Mouse (Mus musculus): ENCODE results near the gene D17Wsu92e. TPM values are rescaled to one million over a fixed set of nuclear protein-coding genes. Genes with fewer than 3 reads are reported as not detected.
A peak's percentile ranks its signal among the peaks of the same experiment; 100 is the strongest.

D17Wsu92e gene
- total RNA-seq, 2 experiments from 2014 or later = 76.6 to 90.1 TPM

DNA sequence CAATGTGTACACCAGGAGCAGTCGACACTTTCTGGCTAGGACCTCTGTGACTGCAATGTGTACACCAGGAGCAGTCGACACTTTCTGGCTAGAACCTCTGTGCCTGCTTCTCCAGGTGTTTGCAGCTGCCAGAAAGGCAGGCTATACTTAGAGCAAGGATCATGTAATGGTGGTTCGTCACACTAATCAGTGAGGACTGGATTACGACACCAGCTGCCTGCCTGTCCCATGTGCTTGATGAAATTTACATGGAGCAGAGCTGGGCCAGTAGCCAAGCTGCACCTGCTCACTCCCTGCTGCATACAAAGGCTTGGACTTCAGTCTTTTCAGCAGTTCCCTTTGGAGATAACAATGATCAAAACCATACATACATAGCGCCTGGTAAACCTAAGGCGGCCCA is 23.7 kb downstream of the D17Wsu92e start:
- ATAC-seq (replicated peaks; ENCODE audit: low FRiP score, low TSS enrichment, poor library complexity, severe bottlenecking) = peak; percentile 46

DNA sequence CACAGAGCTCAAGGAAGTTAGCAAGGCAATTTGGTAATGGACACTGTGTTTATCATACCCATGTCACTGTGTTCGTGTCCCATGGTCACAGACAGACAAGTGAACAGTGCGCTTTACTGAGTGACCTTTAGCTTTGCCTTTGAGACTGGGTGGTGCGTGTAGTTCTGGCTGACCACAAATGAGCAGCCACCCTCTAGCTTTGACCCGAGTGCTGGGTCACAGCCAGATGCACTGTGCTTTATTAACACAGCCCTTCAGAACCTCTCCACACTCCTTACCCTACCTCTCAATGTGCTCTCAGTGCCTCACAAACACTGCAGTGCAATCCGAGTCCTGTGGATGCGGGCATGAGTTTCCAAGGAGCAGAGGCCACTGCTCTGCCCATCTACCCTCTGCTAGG is 27.3 kb downstream of the D17Wsu92e start:
- ATAC-seq (replicated peaks; ENCODE audit: low FRiP score, low TSS enrichment, poor library complexity, severe bottlenecking) = no peak

DNA sequence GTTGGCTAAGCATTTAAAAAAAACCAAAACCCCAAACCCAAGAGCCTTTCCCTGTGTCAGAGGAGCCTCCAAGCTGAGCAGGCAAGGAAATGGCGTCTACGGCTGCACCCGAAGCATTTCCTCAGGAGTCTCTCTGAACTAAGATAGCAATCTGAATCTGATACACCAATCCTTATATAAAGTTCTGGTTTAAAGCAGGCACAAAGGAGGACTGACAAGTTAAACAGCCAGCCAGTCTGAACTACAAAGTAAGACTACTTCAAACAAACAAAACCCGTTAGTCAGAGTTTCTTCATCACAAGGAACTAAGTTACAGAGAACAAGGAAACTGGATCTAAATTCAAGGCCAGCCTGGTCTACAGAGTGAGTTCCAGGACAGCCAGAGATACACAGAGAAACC is 27.9 kb downstream of the D17Wsu92e start:
- no peak for ATAC-seq (replicated peaks; ENCODE audit: low FRiP score, low TSS enrichment, poor library complexity, severe bottlenecking)

GRCm38 (mm10) chr17:27791556-27791955 is 28.9 kb downstream of the D17Wsu92e start:
- no peak for ATAC-seq (replicated peaks; ENCODE audit: low FRiP score, low TSS enrichment, poor library complexity, severe bottlenecking)

- no peak for ATAC-seq (replicated peaks; ENCODE audit: low FRiP score, low TSS enrichment, poor library complexity, severe bottlenecking)
Observed at GRCm38 (mm10) chr17:27790976-27791375, 29.5 kb downstream of the D17Wsu92e start.

- no peak for ATAC-seq (replicated peaks; ENCODE audit: low FRiP score, low TSS enrichment, poor library complexity, severe bottlenecking)
Observed at GRCm38 (mm10) chr17:27790015-27790414, 30.4 kb downstream of the D17Wsu92e start.

DNA sequence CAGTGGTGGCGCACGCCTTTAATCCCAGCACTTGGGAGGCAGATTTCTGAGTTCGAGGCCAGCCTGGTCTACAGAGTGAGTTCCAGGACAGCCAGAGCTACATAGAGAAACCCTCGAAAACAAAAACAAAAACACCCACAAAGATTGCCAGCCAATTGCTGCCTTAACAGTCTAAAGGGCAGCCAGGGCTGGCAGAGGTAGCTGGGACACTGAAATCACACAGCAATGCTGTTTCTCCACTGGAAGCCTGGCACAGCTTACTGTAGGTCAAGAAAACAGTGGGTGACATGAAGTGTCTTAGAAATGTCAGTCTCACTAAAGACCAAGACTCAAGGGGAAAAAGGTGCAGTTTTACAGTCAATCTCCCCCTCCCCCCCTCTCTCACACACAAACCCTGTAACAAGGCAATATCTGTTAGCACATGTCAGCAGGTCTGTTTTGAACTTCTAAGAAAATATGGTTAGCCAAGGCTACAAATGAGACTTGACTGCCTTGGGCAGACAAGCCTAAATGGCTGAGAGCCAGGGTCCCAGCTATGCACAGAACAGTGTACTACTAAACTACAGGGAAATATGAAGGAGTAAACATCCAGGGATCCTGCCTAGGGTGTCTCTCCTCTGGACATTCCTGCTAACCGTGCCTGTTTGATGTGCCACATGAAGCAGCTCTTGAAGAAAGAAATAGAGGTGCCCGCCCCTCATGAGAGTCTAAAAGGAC is 31.8 kb downstream of the D17Wsu92e start:
- no peak for ATAC-seq (replicated peaks; ENCODE audit: low FRiP score, low TSS enrichment, poor library complexity, severe bottlenecking)

- no peak for ATAC-seq (replicated peaks; ENCODE audit: low FRiP score, low TSS enrichment, poor library complexity, severe bottlenecking)
Observed at GRCm38 (mm10) chr17:27783567-27783966, 36.9 kb downstream of the D17Wsu92e start.

DNA sequence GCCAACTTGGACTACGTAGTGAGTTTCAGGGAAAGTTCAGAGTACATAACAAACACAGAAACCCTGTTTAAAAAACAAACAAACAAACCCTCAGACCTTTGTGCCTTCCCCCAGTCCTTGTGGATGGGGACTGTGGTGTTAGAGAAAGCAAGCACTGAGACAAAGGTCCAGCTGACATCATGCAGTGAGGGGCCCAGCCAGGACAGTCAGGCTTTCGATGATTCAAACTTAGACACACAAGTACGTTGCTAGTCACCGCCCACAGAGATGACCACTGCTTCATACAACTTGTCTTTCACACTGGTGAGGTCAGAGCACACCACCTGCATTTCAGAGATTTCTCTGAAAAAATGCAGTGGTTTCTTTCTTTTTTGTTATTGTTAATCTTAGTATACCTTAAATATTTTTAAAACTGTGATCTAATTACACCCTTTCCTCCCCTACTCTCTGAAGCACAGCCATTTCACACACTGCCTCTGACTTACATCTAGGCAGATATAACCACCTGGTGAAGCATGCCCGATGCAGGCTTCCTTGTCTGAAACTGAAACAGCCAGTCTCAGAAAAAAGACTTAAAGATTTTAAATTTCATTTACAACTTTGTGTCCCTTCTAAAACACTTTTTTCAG is 39.3 kb downstream of the D17Wsu92e start:
- no peak for ATAC-seq (replicated peaks; ENCODE audit: low FRiP score, low TSS enrichment, poor library complexity, severe bottlenecking)

DNA sequence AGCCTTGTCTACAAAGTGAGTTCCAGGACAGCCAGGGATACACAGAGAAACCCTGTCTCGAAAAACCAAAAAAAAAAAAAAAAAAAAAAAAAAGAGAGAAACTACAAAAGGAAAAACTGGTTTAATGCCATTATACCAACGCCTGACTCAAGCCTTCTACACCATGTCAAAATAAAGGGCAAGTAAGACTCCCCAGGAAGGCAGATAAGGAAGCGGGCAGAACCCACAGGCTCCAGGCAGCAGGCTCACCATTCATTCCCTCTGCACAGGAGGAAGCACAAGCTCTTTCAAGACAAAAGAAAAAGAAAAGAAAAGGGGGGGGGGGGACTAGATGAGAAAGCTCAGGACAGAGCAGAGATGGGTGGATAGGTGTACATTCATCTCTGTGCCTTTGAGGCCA is 40.7 kb downstream of the D17Wsu92e start:
- ATAC-seq (replicated peaks; ENCODE audit: low FRiP score, low TSS enrichment, poor library complexity, severe bottlenecking) = no peak

DNA sequence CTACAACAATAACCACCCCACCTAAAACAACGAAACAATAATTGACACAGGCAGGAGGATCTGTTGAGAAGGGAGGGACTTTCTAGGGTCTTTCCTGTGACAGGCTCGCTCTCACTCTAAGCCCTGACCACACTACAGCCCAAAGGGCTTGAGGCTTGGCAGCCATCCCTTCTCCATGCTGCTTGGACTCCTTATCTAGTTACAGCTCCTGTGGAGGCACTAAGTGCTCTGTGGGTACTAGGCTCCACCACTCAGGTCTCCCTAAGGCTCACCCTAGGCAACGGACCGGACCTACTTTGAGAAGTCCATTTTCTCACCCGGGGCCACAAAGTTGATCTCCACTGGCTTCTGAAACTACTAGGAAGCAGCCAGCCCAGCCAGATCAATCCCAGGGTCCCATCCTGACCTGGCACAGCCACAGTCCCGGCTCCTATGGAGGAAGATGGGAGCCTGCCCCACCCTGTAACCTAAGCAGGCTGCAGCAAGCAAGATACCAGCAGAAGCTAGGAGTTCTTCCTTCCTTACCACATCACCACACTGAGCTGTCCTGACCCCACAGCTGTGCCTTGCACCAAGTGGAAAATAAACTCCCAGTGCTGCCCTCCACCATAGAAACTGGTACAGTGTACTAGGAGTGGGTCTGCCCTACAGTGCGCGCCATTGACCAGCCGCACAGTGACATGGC is 41.6 kb downstream of the D17Wsu92e start:
- ATAC-seq (replicated peaks; ENCODE audit: low FRiP score, low TSS enrichment, poor library complexity, severe bottlenecking) = peak; percentile 75

GRCm38 (mm10) chr17:27777823-27778222 is 42.6 kb downstream of the D17Wsu92e start:
- 0 out of 2 replicates have a peak, but pooled peaks have one; percentile 12 for ATAC-seq (replicated peaks; ENCODE audit: low FRiP score, low TSS enrichment, poor library complexity, severe bottlenecking)

- ATAC-seq (replicated peaks; ENCODE audit: low FRiP score, low TSS enrichment, poor library complexity, severe bottlenecking) = no peak
Observed at GRCm38 (mm10) chr17:27774198-27774597, 46.2 kb downstream of the D17Wsu92e start.

GRCm38 (mm10) chr17:27771616-27772015 is 48.8 kb downstream of the D17Wsu92e start:
- ATAC-seq (replicated peaks; ENCODE audit: low FRiP score, low TSS enrichment, poor library complexity, severe bottlenecking) = no peak

DNA sequence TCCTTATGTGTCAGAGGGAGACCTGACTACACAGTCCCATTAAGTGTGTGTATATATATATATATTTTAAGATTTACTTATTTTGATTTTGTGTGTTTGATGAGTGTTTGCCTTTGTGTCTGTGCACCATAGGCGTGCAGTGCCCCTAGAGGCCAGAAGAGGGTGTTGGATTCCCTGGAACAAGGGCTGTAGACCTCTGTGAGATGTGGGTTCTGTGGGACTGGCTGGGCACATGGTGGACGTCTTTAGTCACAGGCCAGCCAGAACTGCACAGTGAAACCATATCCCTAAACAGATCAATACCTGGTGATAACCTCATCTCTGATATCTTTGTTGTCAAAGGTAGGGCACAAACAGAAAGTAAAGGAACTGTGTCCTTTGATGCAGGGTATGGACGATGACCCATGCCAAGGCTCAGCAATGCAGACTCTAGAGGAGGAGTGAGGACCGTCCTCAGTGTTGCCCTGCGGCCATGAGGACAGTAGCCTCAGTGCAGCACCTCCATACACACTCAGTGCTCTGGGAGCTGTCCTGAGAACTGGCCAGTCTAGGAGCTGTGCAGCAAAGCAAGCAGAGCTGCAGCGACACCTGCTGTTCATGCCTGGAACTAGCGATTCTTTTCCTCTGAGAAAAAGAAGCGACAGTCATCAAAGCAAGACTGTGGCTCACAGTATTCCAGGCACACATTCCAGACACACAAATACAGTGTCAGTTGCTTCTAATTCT is 51.5 kb downstream of the D17Wsu92e start:
- peak; percentile 37; the same call in 1 of the 2 replicates for ATAC-seq (replicated peaks; ENCODE audit: low FRiP score, low TSS enrichment, poor library complexity, severe bottlenecking)

DNA sequence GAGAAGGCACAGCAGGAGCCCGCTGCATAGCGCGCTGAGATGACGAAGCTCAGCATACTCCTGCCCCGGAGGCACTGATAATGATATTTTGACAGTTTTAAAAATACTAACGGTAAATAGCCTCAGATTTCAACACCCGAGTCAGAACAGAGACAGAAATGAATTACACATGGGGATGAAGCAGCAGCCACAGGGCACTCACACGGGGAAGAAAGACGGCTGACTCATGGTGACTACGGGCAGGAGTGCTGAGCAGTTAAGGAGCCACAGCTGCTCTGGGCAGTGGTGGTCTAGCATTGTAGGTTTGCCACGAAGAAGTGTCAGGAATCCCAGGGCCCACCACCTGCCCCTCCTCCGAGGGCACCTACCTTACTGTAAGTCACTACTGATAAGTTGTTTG is 52.9 kb downstream of the D17Wsu92e start:
- ATAC-seq (replicated peaks; ENCODE audit: low FRiP score, low TSS enrichment, poor library complexity, severe bottlenecking) = no peak

- ATAC-seq (replicated peaks; ENCODE audit: low FRiP score, low TSS enrichment, poor library complexity, severe bottlenecking) = no peak
Observed at GRCm38 (mm10) chr17:27767120-27767519, 53.3 kb downstream of the D17Wsu92e start.

DNA sequence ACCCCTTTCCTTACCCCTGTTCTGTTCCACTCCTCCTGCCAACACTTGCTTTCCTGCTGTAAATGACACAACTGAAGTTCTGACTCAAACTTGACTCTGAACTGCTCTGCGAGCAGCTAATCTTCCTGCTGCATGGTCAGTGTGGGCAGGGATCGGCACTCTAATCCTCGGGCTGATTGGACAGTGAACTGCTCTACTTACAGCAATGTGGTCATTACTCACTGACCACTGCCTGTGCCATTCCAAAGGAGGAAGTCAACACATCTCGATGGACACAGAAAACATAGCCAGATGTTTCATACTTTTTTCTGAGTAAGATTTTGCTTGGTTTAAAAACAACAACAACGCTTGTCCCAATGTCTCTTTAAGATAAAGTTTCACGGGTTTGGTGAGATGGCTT is 55.4 kb downstream of the D17Wsu92e start:
- no peak for ATAC-seq (replicated peaks; ENCODE audit: low FRiP score, low TSS enrichment, poor library complexity, severe bottlenecking)

GRCm38 (mm10) chr17:27764453-27764852 is 56.0 kb downstream of the D17Wsu92e start:
- ATAC-seq (replicated peaks; ENCODE audit: low FRiP score, low TSS enrichment, poor library complexity, severe bottlenecking) = no peak

DNA sequence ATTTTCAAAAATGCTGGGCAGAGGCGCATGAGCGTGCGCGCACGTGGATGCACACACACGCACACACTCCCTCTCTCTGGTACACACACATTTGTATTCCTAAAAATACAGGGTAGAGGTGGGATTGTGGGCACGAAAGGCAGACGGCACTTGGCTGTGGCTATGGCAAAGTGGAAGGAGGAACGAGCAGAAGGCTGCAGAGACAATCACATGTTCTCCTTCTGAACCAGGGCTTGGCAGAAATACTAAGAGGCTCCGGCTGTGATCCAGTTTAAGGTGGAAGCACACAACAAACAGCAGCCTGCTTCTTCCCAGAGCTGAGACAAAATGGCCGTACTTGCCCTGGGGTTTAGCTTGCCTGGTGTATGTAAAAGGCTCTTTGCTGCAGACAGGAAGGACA is 57.6 kb downstream of the D17Wsu92e start:
- no peak for ATAC-seq (replicated peaks; ENCODE audit: low FRiP score, low TSS enrichment, poor library complexity, severe bottlenecking)

Measured in megakaryocyte-erythroid progenitor cell, adult 5-6 weeks (primary cell).